Mouse (Mus musculus) hindlimb bud, embryonic 11.5 days (tissue): ENCODE results near the gene Cadps.

Experiments used
- DNase-seq: peaks from one replicate; pipeline ENCODE4 v3.0.0-alpha.2; 2012; ENCODE audit warnings: low read depth, low spot score; ENCODE audit errors: extremely low spot score

Gene Cadps

GRCm38 (mm10) chr14:12751821-12752220, 71.1 kb downstream of the Cadps start:
- no peak for DNase-seq

- DNase-seq = no peak
Measured at GRCm38 (mm10) chr14:12730979-12731378, 91.9 kb downstream of the Cadps start.

GRCm38 (mm10) chr14:12722452-12723194, 100.3 kb downstream of the Cadps start:
- DNase-seq = no peak

- DNase-seq = no peak
Measured at GRCm38 (mm10) chr14:12718766-12719165, 104.1 kb downstream of the Cadps start.

GRCm38 (mm10) chr14:12715906-12716659, 106.8 kb downstream of the Cadps start:
- no peak for DNase-seq

GRCm38 (mm10) chr14:12707395-12707794, 115.5 kb downstream of the Cadps start:
- no peak for DNase-seq

GRCm38 (mm10) chr14:12704461-12704860, 118.4 kb downstream of the Cadps start:
- no peak for DNase-seq

- no peak for DNase-seq
Measured at GRCm38 (mm10) chr14:12690201-12690600, 132.7 kb downstream of the Cadps start.

- DNase-seq = no peak
Measured at GRCm38 (mm10) chr14:12685015-12685414, 137.9 kb downstream of the Cadps start.

- no peak for DNase-seq
Measured at GRCm38 (mm10) chr14:12680819-12681638, 141.8 kb downstream of the Cadps start.

GRCm38 (mm10) chr14:12661430-12661829, 161.4 kb downstream of the Cadps start:
- DNase-seq = no peak

- DNase-seq = no peak
Measured at GRCm38 (mm10) chr14:12657351-12657750, 165.5 kb downstream of the Cadps start.

GRCm38 (mm10) chr14:12642868-12643512, 179.9 kb downstream of the Cadps start:
- no peak for DNase-seq

GRCm38 (mm10) chr14:12638762-12639161, 184.1 kb downstream of the Cadps start:
- no peak for DNase-seq

- DNase-seq = no peak
Measured at GRCm38 (mm10) chr14:12637121-12637754, 185.6 kb downstream of the Cadps start.

- no peak for DNase-seq
Measured at GRCm38 (mm10) chr14:12624256-12625130, 198.4 kb downstream of the Cadps start.

GRCm38 (mm10) chr14:12607025-12607424, 215.9 kb downstream of the Cadps start:
- DNase-seq = no peak

GRCm38 (mm10) chr14:12606202-12606601, 216.7 kb downstream of the Cadps start:
- DNase-seq = no peak

- no peak for DNase-seq
Measured at GRCm38 (mm10) chr14:12602080-12602479, 220.8 kb downstream of the Cadps start.

- DNase-seq = no peak
Measured at GRCm38 (mm10) chr14:12595326-12595725, 227.6 kb downstream of the Cadps start.
